Mouse (Mus musculus) cerebellum, adult 8-10 months (tissue): Measurements from ENCODE around the gene Atp11a.

ENCODE experiments used
- DNase-seq: peaks from one replicate; pipeline ENCODE4 v3.0.0; 2022

Atp11a gene

DNA sequence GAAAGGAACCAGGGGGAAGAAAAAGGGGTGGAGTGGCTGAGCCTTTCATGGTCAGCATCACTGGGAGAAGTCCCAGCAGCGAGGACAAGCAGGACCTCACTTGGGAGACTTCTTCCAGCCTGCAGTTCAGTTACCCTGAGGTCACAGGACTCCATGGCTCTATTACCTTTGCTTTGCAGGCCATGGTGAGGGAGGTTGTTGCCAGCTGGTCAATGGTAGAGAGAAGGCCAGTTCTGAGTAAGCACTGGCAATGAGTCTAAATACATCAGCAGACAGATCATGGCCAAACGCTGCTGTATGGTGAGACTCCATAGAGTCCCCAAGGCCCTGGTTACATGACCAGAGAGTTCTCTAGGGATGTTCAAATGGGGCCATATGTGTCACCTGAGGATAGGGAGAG, 15.5 kb downstream of the Atp11a start:
- DNase-seq = no peak

DNA sequence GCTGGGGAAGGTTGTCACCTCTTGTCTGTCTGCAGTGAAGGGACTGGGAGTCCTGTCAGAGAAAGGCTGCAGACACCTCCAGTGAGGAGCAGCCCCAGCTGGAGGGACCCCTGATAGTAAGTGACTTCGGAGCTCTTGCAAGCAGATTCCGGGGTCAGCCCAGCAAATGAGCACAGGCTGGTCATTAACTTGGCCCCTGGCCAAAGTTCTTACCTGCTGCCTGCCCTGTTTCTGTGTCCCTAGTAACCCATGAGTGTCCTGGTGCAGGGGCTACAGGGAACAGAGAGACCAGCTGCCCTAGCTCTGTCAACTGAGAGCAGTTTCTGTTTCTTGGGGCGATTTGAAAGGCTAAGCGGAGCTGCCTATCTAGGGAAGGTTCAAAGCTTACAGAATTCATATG, 17.1 kb downstream of the Atp11a start:
- DNase-seq = no peak

DNA sequence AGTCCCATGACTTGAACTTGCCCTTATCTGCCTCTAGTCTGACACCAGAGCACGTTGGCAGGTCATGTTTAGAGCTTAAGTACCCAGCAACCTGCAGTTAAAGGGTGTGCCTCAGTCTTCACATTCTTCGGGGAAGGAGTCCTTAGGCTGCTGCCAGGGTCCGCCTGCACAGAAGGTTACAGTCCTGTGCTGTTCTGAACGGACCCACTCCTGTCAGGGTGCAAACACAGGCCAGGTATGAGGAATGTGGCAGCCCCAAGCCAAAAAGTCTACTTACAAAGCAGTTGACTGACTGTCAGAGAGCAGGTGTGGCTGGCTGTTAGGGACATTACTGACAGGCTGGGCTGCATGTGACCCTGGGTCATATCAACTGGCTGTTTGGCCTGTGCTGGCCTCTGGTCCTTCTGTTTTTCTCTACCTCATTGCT, 18.1 kb downstream of the Atp11a start:
- no peak for DNase-seq

DNA sequence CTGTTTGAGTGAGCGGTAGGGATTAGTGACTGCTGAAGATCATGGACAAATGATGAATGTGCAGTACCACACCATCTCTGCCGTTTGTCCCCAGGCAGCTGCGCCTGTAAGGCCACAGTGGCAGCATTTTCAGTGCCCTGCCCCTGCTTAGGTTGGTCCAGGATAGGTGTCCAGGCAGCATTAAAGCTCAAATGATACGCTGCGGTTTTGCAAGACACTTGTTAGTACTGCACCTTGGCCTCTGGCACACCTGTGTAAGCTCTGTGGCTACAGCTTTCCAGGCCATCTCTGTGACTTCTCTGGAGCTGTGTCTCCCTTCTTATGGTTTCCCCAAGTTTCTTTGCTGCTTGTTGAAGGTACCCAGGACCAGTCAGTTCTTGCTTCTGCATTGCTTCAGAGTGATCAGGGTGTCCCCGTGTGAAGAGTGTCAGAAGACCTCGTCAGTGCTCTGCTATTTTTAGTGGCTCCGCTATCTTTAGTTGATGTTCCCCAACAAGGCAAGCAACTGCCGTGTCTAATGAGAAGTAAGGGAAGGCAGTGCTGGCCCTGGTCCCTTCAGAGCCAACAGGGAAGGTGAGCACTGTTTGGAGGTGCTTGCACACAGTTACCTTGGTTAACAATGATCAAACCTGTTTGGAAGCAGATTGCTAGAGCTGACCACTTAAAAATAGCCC, 18.6 kb downstream of the Atp11a start:
- DNase-seq = no peak

DNA sequence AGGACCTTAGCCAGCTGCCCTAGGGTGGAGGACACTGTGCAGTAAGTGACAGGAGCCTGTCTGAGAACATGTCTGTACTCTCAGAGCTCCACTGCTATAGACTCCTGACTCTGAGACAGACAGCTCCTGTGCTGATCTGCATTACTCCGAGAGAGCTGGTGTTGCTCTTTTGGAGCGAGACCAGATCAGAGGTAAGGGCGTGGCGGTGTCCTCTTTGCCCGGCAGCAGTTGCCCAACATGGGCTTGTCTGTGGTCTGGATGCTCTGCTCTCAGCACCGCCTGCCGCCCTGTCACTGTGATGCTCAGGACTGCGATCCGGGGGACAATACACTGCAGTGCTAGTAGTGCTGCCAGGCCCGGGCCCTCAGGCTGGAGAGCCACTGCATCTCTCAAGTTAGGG, 19.4 kb downstream of the Atp11a start:
- DNase-seq = no peak

DNA sequence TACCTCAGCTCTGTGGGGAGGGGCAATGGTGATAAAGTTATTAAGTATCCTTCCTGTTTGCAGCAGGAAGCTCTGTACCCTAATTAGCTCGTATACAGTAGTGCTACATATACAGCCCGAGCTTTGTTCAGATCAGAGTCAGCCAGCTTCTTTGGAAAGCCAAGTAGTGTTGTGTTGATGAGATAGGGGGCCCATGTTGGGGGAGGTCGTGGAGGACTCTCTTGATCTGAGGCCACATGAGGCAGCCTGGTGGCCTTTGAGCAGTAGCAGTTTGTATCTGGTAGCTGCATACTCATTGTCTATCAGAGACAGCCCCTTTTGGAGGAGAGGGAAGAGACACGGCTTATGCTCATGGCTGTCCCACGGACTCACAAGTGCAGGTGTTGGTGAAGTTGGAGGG, 20.4 kb downstream of the Atp11a start:
- DNase-seq = no peak

DNA sequence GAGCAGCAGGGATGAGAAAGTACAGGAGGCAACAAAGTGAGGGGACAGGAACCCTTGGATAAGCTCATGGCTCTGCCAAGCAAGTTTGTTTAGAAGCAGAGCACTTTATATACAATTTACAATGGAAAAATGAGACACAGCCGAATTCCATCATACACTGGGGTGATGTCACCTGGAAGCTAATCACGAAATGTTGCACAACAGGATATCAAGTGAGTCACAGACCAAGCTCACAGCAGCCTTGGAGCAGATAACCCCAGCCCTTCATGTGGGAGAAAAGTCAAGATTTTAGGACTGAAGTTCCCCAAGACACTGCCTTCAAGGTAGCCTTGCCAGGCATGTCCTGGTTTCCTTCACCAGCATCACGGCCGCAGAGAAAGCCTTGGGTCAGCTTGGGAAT, 22.7 kb downstream of the Atp11a start:
- DNase-seq = no peak

DNA sequence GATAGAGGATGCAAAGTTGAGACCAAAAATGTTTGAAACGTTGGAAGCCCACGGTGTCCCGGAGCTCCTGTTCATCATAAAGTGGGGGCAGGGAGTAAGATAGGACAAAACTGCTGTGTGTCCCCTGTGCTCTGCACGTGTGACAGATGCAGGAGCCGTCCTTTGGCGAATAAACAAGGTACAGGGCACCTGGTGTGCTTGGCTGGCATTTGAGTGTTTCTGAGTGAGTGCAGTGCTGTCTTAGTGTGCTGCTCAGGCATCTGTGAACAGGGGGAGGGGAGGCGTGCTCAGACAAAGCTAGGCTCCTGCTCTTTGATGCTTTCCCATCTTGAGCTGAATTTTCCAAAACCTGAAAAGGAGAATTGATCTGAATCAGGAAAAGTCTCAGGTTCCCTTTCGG, 28.7 kb downstream of the Atp11a start:
- no peak for DNase-seq

DNA sequence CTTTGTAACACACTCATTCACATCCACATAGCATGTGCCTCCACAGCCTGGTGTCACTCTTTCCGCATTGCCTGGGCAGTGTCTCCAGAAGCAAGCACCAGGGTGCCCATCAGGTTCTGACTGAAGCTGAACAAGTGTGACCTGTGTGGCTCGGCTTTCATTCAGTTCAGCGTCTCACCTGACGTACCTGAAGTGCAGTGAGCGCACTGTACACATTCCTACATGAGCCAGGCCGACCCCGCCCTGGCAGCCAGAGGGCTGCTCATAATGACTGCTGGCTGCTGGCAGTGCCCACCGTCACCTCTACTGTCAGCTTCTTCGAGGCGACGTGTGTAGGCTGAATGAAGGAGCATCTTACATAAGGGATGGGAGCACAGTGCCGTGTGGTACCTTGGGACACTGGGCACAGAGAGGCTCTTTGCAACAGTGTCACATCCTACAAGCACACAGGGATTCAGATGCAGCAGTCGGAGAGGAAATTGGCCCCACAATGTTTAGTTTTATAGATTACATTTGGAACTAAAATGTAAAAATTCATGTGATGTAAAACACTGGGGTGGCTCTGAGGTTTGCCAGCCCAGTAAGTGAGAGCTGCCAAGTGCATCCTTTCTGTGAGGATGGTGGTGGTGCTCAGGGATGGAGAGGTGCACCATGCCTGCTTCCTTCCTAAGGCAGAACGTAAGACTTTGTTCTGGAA, 29.6 kb downstream of the Atp11a start:
- DNase-seq = peak; percentile 47

DNA sequence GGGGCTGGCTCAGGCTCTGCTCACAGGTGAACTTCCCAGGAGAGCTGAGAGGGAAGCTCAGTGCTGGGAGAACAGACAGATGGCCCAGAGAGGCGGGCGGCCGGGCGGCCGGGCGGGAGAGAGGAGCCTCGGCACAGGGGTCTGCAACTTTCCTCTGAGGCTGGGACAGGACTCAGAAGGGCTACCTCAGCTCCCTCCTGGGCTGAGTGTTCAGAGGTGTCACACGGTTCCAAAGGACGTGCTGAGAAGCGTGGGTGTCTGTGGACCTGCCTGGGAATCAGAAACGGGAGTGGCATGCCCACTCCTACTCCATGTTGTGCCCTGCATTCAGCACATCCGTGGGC, 30.1 kb downstream of the Atp11a start:
- DNase-seq = peak; percentile 50

DNA sequence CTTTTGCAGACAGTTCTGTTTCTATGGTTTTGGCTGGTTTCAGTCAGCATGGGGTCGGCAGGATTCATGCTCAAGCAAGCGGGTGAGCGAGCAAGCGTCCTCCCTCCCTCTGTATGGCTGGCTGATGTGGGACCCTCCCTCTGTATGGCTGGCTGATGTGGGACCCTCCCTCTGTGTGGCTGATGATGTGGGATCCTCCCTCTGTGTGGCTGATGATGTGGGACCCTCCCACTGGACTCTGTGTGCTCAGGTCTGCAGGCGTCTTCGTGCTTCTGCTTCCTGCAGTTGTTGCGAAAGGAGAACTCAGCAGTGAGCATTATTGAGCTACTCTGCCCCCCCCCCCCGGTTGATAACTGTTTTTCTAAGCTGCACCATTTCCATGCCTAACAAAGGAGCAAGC, 30.6 kb downstream of the Atp11a start:
- DNase-seq = no peak

DNA sequence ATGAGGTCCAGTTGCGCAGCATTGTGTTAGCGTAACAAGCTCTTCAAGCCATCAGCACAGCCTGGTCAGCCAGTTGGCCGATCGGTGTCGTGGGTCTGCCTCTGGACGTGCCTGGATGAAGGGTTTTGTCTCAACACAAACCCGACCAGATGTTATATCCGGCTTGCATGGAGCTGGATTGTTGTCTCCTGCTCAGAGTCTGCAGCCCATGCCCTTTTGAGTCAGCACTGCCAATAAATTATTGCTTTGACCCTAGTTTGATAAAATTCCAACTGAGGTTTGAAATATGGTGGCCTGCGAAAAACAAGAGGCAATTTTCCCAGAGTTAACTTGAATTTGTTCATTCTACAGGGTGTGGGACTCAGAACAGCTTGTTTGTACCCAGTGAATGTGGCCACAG, 31.9 kb downstream of the Atp11a start:
- DNase-seq = no peak

DNA sequence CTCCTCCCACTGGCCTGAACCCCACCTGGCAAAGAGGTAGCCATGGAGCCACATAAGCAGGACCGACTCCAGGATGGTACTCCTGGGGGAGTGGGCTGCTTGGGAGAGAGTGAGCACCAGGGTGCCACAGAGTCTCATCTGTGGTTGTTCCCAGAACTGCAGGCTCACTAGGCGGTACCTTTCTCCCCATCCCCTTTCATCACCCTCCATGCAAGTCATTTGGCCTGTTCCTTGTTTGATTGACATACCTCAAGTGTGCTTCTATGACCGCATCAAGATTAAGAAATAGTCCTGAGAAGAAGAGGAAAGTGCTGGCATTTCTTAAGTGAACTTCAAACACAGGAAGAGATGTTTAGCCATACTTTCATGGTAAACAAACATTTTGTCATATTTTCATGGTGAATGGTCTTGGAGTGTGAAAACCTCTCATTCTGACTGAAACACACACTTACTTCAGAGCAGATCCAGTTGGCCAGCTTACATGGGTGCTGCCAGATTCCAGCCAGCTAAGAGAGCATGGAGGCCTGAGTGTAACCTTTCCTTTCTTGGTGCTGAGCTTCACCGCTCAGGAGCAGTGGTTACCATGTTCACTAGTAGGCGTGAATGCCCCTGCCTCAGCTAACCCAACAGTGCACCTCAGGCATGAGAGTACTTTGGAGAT, 38.3 kb downstream of the Atp11a start:
- DNase-seq = no peak

DNA sequence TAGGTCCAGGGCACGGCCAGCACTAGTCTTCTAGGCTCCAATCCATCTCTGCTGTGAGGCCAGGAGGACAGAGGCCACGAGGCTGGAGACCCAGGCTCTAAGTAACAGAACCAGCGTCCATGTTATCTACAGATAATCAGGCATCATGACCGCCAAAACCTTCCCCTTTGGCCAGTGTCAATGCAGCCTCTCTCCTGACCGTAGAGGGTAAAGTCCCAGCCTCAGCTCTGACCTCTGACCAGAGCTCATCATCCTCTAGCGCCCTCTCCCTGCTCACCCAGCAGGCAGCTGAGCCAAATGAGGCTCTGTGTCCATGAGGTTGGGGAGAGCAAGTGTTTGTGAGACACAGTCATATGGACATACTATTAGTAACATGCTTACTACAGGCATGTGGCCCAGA, 42.3 kb downstream of the Atp11a start:
- no peak for DNase-seq

DNA sequence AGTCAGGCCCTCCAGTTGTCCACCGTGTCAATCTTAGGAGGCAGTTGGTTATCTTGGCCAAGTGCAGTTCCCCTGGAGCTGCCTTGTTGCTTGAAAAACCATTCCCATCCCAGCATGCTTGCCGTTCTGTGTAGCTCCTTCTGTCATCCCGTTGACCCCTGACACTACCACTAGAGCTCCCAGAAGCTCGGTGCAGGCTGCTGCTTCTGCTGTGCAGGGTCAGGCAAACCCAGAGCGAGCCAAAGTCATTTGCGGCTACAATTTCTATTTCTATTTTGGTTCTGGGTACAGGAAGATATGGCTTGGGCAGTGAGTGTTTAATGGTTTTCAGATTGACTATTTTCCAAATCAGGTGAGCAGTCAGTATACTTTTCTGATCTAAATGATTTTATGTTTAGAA, 43.0 kb downstream of the Atp11a start:
- no peak for DNase-seq

DNA sequence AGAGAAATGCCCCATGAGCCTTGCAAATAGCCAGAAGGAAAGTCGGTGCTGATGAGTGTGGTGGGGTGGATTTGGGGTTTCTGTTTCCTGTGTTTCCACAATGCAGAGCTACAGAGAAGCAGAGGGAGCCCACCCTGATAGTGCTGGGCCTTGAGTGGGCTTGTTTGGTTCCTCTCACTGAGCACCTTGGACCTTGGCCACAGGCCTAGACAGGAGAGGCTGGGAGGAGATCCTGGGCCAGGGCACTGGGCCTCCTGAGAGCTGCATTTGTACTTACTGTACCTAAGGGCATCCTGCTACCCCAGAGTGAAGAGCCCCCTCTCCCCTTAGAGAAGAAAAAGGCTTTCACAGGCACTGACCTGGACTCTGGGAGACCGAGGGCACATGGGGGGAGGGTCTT, 43.4 kb downstream of the Atp11a start:
- DNase-seq = no peak

DNA sequence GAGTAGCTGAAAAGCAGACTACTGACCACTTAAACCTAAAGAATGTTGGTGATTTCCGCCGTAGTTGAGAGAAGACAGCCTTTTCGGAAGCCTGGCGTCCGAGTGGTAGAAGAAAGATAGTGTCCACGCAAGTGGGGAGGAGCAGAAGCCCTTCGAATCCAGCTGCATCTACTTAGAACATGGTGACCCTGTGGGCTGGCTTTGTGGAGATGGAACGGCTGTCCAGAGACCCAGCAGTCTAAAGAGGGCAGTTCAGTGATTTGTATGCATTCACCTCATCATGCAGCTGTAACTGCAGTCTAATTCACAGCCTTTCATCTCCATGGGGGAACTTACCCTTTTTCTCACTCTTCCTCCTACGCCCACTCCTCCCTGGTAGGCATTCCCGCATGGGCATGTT, 44.8 kb downstream of the Atp11a start:
- no peak for DNase-seq

DNA sequence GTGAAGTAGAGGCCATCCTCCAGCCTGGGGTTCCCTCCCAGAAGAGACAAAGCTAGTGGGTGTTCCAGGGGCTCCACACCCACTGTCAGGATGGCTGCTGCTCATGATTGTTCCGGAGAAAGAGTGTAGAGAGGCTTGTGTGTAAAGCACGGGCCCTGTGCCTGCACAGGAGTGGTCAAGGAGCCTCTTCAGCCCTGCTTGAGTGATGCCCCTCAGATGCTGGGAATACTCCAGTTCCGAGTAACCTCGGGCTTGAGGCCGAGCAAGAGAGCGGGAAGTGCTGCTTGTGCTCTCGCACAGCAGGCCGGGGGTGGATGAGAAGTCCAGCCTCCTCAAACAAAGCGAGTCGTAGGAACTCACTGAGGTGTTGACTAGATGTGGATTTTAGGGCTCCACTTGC, 46.3 kb downstream of the Atp11a start:
- DNase-seq = no peak

DNA sequence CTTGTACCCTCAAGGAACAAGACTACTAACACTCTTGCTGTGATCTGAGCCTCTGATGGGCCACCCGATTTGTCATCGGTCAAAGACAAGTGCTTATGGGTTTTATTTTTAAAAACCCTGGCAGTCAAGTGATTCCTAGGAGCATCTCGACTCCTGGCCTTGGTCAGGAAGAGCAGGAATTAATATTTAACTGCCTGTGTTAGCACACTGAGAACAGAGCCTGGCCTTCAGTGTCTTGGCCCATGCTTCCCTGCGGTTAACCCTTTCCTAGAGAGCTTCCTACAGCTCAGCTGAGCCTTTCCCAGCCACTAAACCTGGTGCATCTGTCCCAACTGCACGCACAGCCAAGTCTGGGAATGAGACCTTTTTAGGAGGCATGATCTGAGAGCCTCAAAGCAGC, 48.1 kb downstream of the Atp11a start:
- DNase-seq = no peak

DNA sequence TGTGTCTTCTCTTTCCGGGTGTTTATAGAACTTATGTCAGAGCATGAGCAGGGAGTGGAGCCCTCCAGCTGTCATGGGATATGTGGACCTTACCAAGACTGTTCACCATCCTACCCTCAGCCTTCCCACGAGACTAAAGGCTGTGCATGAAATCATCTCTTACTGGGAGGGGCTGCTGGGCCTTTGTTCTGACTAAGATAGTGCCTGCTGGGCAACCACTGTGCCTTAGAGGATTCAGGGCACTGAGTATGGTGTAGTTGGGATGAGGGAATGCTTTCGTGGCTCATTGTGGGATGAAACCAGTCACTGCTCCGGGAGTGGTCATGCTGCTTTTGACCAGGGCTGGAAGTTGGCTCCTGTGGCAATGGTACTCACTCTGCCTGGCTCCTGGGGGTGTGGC, 48.8 kb downstream of the Atp11a start:
- DNase-seq = no peak

DNA sequence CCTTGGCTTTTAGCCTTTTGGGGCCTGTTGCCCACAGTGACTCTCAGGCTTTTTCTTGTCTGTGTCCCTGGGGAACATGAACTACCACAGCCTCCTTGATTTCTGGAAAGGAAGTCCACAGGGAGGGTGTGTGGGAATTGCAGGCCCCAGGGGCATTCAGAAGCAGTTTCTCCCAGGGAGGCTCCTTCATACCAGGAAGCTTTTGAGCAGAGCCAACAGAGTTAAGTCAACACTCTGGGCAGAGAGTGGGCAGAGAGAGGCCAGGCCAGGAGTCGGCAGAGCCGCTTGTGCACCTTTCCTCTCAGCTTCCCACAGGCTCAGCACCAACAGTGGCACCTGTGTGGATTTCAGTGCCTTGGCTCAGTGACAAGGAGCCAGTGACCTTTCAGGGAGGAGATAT, 51.2 kb downstream of the Atp11a start:
- no peak for DNase-seq

DNA sequence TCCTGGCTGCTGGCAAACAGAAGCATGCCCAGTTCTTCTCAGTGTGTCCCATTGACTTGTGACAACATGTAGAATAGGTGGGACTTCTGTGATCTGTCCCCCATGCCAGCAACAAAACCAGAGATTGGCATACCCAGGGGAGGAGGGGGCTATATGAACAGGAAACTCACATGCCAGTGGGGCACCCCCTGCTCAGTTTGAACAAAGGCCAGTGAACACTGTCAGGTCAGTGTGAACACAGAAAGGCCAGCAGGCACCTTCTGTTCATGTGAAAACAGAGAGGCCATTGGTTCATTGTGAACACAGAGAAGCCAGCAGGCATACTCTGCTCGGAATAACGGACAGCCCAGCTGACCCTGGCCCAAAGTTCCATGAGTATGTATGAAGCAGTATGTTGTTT, 52.7 kb downstream of the Atp11a start:
- DNase-seq = no peak

DNA sequence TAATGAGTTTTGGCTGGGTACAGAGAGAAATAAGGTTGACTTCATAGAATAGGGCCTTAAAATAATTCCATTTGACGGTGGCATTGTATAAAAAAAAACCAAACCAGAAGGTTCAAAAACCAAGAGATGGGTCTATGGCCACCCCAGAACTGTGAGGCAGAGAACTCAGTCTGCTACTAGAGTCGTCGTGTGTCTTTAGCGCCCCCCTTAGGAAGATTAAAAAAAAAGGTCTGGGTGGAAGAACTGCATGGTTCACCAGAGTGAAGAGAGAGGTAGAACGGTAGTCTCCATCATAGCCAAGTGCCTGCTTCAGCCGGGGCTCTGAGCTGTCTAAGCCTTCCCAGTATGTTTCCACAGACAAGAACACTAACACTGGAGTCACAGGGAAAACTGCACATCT, 54.4 kb downstream of the Atp11a start:
- no peak for DNase-seq

DNA sequence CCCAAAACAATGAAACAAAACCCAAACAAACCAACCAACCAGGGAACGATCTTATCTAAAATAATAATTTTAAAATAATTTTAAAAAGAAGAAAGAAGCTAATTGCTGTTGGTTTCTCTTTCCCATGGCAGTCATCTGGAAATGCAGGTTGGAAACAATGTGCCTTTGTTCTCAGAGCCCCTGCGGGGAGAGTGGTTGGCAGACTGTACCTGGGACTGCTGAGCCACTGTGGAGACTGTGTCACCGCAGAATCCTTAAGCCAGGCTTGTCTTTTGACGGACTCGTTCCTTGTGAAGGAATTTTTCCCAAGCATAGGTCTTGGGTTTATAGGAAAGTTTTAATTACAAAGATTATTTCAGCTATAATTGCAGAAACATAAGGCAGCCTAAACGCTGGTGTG, 59.6 kb downstream of the Atp11a start:
- no peak for DNase-seq

DNA sequence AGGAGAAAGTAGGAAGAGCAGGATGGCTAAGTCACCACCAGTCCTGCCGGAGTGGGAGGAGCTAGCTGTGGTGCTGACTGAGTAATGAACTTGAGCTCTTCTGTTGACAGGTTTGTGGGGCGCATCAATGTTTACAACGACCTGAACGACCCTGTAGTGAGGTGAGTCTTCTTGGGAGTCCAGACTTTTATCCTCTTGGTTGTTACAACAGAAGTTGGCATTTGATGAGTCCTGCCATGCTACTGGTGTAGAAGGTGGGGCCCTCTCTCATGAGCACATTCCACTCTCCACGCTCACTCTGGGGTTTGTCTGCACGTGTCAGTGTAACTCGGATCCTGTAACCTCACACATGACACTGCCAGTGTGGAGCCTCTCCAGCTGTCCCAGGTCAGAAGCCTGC, 66.1 kb downstream of the Atp11a start:
- DNase-seq = no peak
